ENCODE assay signal across 17 mouse cellular contexts in genomic region chr15:91252956-91253355, GRCm38 (mm10). TPM values are rescaled to one million over a fixed set of nuclear protein-coding genes. Genes with fewer than 3 reads are reported as not detected.
DNase-seq lines count a peak whose midpoint lies in the region; ATAC-seq and TF ChIP-seq lines count a peak whose summit lies in the region.
"Had no signal": no experiment of that assay in that cellular context is flagged by ENCODE, and none has a peak within 500 bp of the region (broad histone marks: within the 10 kb centered on the region; RNA-seq: fewer than 3 reads in every experiment).

No protein-coding gene starts in this region.

- H3K4me3 ChIP-seq in kidney, adult 2 months (ENCODE audit: insufficient read depth, low read depth, low read length) = no peak overlapping the region
- H3K4me3 ChIP-seq in ES-E14 (ENCODE audit: insufficient read depth in 1 of 2, low read depth in 1 of 2, low read length in 2 of 2, poor library complexity in 1 of 2, severe bottlenecking in 1 of 2) = no peak overlapping the region
- no peak overlapping the region for H3K4me3 ChIP-seq in liver, postnatal 0 days (ENCODE audit: low read depth, low read length)

- no peak overlapping the region for H3K9ac ChIP-seq in ES-E14 (ENCODE audit: insufficient read depth, low read depth, low read length, poor library complexity, severe bottlenecking)
- no peak overlapping the region for H3K9ac ChIP-seq in liver, postnatal 0 days (replicated peaks)

- 0 out of 2 replicates have a peak, but pooled peaks have one; percentile 5 for TF ChIP-seq CTCF in kidney, adult 2 months (conservative IDR thresholded peaks at IDR 0.05; ENCODE audit: insufficient read depth, insufficient read length, low read depth, low read length)
- peak; percentile 56 for TF ChIP-seq CTCF in Patski (IDR thresholded peaks at IDR 0.05)
- TF ChIP-seq CTCF in liver, postnatal 0 days (IDR thresholded peaks at IDR 0.05; ENCODE audit: low read depth) = peak; percentile 60

- no peak for TF ChIP-seq POLR2A in kidney, adult 2 months (IDR thresholded peaks at IDR 0.05; ENCODE audit: low read depth, low read length)

- H3K9me3 ChIP-seq in ES-E14 (ENCODE audit: control insufficient read depth, insufficient read depth, low read depth, low read length) = no peaks in the 10 kb centered on the region
- no peaks in the 10 kb centered on the region for H3K9me3 ChIP-seq in liver, postnatal 0 days (ENCODE audit: low read length)

- no peaks in the 10 kb centered on the region for H3K27me3 ChIP-seq in kidney, adult 2 months (replicated peaks; ENCODE audit: control insufficient read depth, insufficient read depth, low read length)
- H3K27me3 ChIP-seq in Patski = peaks cover 3% of the 10 kb centered on the region
- no peaks in the 10 kb centered on the region for H3K27me3 ChIP-seq in liver, postnatal 0 days (ENCODE audit: insufficient read depth, low read length)

- no peaks in the 10 kb centered on the region for H3K4me1 ChIP-seq in kidney, adult 2 months (ENCODE audit: control insufficient read depth, insufficient read depth, low read length)
- H3K4me1 ChIP-seq in ES-E14 (ENCODE audit: control insufficient read depth in 2 of 2, insufficient read depth in 2 of 2, low read length in 2 of 2, poor library complexity in 1 of 2) = no peaks in the 10 kb centered on the region
- peaks cover 15% of the 10 kb centered on the region for H3K4me1 ChIP-seq in liver, postnatal 0 days (ENCODE audit: insufficient read depth)

- H3K27ac ChIP-seq in kidney, adult 2 months (ENCODE audit: insufficient read depth, low read depth, low read length) = no peak overlapping the region
- H3K27ac ChIP-seq in ES-E14 (ENCODE audit: insufficient read depth, low read depth, low read length, poor library complexity, severe bottlenecking) = no peak overlapping the region
- no peak overlapping the region for H3K27ac ChIP-seq in liver, postnatal 0 days (ENCODE audit: low read depth)
- H3K27ac ChIP-seq: macrophage had no signal

- WGBS in kidney, adult 2 months = 36% methylated on average over 8 of the region's 8 CpGs
- 32% methylated on average over 8 of the region's 8 CpGs for WGBS in liver, postnatal 0 days (ENCODE audit: insufficient replicate concordance)

- CTCF ChIA-PET in Patski (lab: Charles Lee) = interaction anchor here (0.6 to 1.3 kb wide), 5 partner anchors 9 to 38 kb away, joined by 3 to 4 read pairs (median 3); no protein-coding TSS in a partner anchor

- H3K4me2 ChIP-seq in liver, postnatal 0 days (ENCODE audit: low read depth, low read length) = 0 out of 2 replicates have a peak overlapping the region, but pooled peaks have one; percentile 19

- ATAC-seq in Patski = no peak
- ATAC-seq in liver, postnatal 0 days = no peak
- ATAC-seq: intestine, embryonic 16.5 days had no signal

- DNase-seq in kidney, adult 2 months = no peak
- DNase-seq in kidney, postnatal 14 days = no peak
- DNase-seq in ES-E14 (ENCODE audit: low read depth, low spot score) (no peak), Patski (ENCODE audit: low read depth, low spot score) (no peak)
- DNase-seq in liver, postnatal 0 days = no peak
- DNase-seq in T-cell, adult 2 months (ENCODE audit: low spot score) = no peak
- DNase-seq in spleen, postnatal 4 days (ENCODE audit: low spot score in 2 of 2) = no peak
- DNase-seq: adrenal gland, postnatal 25 days; cerebellum, adult 18-20 months; thymus, postnatal 36 days had no signal

- in situ Hi-C loops in ES-E14 (cut with MboI; ENCODE audit: low sequenced_read_pairs in 2 of 2, unreplicated experiment in 2 of 2) = no loop called here
- in situ Hi-C loops in Patski (cut with MboI; ENCODE audit: low pct_unique_long_range_greater_than_20kb) = no loop called here

- 0 out of 2 replicates have a peak, but pooled peaks have one; percentile 7 for TF ChIP-seq EP300 in liver, postnatal 0 days (IDR thresholded peaks at IDR 0.05; ENCODE audit: low read depth)

- POLR2A ChIA-PET in Patski (lab: Charles Lee) = interaction anchor here (0.7 kb wide), 1 partner anchor 463 kb away, joined by 3 read pairs; no protein-coding TSS in a partner anchor

- H3K36me3 ChIP-seq in kidney, adult 2 months (ENCODE audit: control insufficient read depth, insufficient read depth, low read length) = no peaks in the 10 kb centered on the region
- H3K36me3 ChIP-seq in ES-E14 (ENCODE audit: control insufficient read depth, insufficient read depth, low read length, poor library complexity, severe bottlenecking) = no peaks in the 10 kb centered on the region
- H3K36me3 ChIP-seq in liver, postnatal 0 days (replicated peaks; ENCODE audit: insufficient read depth, low read length) = no peaks in the 10 kb centered on the region
- H3K36me3 ChIP-seq: G1E had no signal

TF ChIP-seq in ES-E14, 5 proteins besides CTCF, POLR2A, EP300 and RAD21:
- TF ChIP-seq ZNF384 (IDR thresholded peaks at IDR 0.05; ENCODE audit: low read depth, low read length) = peak; percentile 94
- no peak for TF ChIP-seq MAFK (IDR thresholded peaks at IDR 0.05; ENCODE audit: insufficient read depth, low read depth, low read length)
TF ChIP-seq in ES-E14: peak in this region for 1.

RNA-seq across cellular contexts. Expression of gene CN725425, which starts 53.7 kb away (rescaled TPM):
- polyA plus RNA-seq in kidney, adult 2 months (2012; rRNA removed) = not detected in 2 replicates
- total RNA-seq in ES-E14 (2012; rRNA removed) = 2.2 and 5.3 TPM in 2 replicates
- polyA plus RNA-seq in Patski (2021) = not detected
- 0.07 TPM in 1 of 2 replicates, not detected in the other for polyA plus RNA-seq in liver, postnatal 0 days (2015; fragmentation: Nextera tagmentation; extraction: Ambion mirVana)
- total RNA-seq: adrenal gland, postnatal 25 days; G1E; layer of hippocampus, adult 18-20 months had no signal
- polyA plus RNA-seq: embryonic facial prominence, embryonic 14.5 days; G1E; heart, embryonic 16.5 days; intestine, embryonic 16.5 days; limb, embryonic 11.5 days; macrophage had no signal

Comparison
In these comparisons a context has a peak if more than half of its experiments do, and no peak if none do; other contexts are left out.
1. CTCF ChIP-seq: peak in every context shown above with its lines; median percentile 60 in liver, postnatal 0 days; 56 in Patski; 5 in kidney, adult 2 months.